Mouse (Mus musculus): ENCODE results near the gene Cop1.

The Cop1 gene

DNA sequence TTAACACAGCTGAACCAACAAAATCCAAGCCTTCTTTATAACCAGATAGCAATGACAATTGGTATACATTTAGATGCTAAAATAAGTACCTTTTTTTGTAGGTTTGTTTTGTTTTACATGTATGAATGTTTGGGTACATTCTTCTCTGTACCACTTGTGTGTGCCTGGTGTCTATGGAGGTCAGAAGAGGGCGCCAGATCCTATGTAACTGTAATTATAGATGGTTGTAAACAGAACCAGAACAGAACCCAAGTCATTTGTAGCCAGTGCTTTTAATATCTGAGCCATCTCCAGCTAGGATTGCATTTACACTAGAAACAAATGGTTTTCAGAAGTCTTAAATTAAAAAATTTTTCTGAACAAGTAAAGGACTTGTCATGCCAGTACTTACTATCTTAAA is 54.7 kb downstream of the Cop1 start:
- DNase-seq (ENCODE audit: extremely low read depth, low read depth) = no peak

DNA sequence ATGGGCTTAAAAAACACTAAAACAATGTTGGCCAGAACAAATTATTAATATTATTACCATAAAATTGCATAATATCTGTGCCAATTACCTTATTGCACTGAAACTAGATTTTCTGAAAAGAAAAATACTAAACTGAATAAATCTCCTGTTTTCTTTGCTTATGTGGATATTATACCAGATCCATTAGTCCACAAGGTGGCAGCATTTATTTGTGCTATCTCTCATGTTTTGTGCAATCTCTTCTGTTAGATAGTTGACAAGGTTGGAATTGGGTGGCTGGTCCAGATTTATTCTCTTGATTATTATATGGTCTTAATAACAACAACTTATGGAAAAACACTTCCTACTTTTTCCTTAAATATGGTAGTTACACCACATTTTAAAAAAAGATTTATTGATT is 58.1 kb downstream of the Cop1 start:
- peak; percentile 8 for DNase-seq (ENCODE audit: extremely low read depth, low read depth)

DNA sequence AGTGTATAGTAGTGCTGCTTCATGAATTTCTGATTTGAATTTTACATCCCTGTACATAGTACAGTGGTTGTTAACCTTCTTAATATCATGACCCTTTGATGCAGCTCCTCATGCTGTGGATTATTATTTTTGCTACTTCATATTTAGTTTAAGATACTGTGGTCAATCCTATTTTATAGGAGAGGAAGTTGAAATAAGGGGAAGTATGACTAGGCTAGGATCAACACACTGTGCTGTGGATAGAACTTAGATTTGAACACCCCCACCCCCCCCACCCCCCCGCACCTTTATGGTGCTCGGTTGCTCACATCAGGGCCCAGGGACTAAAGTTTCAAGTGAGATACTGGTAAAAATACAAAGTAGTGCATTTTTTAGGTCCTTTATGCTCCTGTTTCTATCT is 58.7 kb downstream of the Cop1 start:
- DNase-seq (ENCODE audit: extremely low read depth, low read depth) = peak; percentile 11

DNA sequence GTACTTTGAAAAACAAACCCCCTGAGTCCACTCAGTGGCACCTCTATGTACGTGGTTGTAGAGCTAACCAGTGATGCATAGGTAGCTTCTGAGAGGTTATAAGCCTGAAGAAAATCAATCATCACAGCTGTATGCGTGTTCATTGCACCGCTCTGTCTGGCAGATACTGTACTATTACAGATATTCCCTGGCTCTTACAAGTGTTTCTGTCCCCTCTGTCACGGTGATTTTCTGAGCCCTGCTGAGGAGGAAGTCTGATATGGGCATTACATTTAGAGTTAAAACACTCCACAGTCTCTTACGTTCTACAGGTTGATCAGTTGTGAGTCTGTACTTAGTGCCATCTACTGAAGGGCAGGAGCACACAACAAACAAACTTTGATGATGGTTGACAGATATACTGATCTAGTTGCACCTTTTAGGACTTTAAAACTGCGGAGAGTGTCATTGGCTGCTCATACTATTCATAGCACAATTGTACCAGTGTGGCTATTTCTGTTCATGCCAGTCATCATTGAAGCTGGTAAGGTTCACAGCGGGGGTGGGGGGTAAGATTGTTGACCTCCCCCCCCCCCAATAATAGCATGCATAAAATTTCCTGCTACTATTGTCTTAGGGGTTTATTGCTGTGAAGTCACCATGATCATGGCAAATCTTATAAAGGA is 69.4 kb downstream of the Cop1 start:
- DNase-seq (ENCODE audit: extremely low read depth, low read depth) = no peak

DNA sequence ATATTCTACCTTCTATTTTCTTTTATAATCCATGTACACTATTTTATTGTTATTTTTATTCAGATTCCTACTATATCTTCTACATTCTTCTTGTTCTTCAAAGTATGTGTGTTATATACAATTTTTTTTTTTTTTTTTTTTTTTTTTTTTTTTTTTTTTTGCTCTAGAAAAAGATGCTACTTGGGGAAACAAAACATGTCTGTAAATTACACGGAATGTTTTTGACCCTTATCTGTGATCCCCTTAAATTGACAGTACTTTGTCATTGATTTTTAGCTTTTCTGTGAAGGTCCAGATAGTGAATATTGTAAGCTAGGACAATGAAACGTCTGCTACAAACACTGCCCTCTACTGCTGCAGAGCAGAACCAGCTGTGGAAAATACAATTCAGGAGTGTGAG is 81.5 kb downstream of the Cop1 start:
- no peak for DNase-seq (ENCODE audit: extremely low read depth, low read depth)

DNA sequence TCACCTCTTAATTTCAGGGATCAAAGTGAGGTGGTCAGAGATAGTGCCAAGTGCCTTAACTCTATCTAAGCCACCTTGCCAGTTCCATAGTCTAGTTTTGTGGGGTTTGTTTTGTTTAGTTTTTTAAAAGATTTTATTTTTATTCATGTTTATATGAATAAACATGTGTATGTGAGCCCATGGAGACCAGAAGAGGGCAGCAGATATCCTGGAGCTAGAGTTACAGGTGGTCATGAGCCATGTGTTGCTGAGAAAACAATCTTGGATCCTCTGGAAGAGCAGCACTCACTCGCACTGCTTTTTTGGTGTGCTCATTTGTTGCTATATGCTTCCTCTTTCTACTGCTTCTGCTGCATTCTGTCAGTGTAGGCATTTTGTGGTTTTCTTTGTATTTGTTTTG is 90.5 kb downstream of the Cop1 start:
- no peak for DNase-seq (ENCODE audit: extremely low read depth, low read depth)

DNA sequence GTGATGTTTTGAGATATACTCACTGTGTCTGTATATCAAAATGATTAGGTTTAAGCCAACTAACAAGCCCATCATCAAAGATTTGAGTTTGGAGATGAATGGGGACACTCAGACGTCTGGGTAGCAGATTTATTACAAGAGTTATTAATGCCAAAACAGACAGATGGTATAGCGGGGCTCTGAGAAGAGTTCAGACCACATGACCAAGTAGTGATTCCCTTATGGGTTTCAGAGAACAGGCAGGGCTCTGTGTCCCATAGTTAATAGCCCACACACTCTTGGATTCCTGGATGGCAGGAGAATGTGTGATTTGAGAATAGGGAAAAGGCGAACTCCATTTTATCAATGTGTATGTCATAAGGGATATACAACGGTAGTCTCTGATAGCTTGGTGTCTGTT is 98.9 kb downstream of the Cop1 start:
- DNase-seq (ENCODE audit: extremely low read depth, low read depth) = no peak

DNA sequence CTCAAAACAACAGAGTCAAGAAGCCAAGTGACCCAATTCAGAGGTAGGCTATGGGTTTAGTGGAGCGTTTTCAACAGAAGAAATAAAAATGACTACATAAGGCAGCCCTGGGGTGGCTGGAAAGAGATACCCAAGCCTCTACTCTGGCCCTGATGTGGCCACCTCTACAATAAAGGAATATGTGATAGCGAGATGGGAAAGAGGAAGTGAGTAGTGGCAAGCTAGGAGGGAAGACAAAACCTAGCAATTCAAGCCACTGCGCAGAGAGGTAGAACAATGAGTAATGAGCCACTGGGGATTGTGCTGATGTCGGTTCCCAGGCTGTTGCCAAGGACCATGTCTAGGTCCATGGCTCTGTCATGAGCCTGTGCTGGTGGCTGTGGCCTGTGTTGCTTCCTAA is 102.0 kb downstream of the Cop1 start:
- DNase-seq (ENCODE audit: extremely low read depth, low read depth) = peak; percentile 55

DNA sequence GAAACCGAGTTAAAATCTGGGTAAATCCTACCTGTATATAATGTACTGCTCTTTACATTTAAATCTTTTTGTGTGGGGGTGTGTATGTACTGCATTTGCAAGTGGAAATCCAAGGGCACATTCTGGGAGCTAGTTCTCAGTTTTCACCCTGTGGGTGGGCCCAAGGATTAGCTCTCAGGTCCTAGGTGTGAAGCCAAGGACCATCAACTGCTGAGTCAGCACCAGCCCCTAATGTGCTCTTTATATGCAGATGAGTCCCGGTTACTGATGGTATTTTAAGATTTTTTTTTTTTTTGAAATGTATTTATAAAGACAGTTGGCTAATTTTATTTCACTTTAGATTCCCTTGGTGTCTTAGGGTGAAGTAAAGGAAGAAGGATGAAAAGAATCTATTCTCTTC is 110.2 kb downstream of the Cop1 start:
- no peak for DNase-seq (ENCODE audit: extremely low read depth, low read depth)

DNA sequence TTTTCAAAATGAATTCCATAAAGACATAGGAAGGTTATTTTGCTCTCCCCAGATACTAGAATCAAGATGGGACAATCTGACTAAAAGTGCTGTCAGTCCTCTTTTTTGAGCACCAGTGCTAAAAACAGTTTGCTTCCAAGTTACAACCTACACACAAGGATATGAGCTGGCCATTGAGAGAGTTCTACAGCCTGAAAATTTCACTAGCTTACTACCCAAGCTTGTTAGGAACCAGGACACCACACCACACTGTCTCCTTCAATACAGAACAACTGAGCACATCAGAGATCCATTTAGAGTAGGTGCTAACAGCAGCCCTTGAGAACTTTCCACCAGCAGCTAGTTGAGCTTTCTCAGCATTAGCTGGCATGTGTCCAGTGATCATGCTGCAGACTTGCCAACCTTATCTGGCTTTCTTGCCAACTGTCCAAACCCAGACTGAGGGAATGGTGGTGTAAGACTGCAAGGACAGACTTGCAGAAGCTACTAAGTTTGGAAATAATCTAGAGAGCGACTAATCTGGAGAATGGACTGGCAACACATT is 123.0 kb downstream of the Cop1 start:
- DNase-seq (ENCODE audit: extremely low read depth, low read depth) = no peak

DNA sequence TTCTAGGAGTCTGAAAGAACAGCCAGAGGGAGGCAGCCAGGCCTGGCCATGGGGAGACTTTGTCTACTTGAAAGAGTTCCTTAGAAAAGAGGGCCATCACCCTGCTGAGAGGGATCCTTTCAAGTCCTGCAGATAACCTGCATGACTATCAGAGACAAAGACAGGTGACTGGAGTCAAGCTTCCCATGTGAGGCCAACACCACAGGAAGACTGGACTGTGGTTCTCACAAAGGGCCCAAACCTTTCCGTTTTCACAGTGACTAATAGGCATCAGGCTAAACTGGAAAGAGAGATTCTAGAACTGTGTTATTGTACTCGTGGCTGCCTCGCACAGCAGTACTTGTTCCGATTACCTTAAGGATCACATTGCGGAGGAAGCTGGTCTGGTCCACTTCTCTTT is 126.6 kb downstream of the Cop1 start:
- DNase-seq (ENCODE audit: extremely low read depth, low read depth) = no peak

DNA sequence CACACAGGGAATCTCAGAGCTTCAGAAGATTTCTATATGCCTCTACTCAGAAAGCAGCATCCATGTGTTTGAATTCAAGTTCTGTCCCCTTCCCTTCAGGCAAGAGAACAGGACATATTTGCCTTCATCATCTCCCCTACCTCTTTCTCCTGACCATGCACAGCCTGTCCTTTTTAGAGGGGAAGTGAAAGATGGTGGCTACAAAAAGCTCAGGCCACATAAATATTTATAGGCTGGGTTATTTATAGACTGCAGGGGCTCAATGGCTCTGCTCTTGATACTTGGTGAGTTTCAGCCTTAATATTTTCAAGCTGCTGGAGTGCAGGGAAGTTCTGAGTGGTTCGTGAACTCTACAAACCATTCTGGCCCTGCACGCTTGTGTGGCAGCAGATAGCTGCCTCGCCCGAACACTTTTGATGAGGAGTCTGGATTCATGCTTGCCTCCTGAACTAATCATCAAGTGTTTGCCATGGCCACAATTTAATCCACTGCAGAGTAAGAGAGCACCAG is 139.8 kb downstream of the Cop1 start:
- DNase-seq (ENCODE audit: extremely low read depth, low read depth) = no peak

DNA sequence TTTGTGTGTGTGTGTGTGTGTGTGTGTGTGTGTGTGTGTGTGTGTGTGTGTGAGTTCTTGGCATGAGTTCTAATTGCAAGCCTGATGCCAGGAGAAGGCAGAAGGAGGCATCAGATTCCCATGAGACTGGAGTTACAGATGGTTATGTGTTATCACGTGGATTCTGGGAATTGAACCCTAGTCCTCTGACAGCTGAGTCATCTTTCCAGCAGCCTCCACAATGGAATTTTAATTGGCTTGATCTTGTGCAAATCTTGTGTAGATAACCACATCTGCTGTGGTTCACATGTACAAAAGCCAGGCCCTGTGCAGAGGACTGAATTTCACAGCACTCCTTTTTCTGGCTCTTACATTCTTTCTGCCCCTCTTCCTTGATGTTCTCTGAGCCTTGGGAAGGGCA is 150.1 kb downstream of the Cop1 start:
- no peak for DNase-seq (ENCODE audit: extremely low read depth, low read depth)

DNA sequence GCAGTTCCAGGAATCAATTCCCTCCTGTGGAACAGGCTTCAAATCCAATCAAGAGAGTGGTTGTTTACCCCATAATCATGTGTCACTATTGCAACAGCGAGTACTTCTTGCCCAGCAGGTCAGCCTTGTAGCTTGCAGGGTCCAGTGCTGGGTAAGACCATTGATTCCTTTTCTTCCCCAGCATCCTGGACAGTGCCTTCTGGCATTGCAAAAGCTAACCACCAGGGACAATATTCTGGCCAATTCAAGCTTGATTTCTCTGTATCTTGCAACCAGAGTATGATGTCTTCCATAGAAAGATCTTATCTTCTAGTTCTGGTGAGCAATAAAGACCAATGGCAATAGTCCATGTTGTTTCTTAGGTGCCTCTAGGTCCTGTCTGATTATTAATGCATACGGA is 150.8 kb downstream of the Cop1 start:
- DNase-seq (ENCODE audit: extremely low read depth, low read depth) = no peak

DNA sequence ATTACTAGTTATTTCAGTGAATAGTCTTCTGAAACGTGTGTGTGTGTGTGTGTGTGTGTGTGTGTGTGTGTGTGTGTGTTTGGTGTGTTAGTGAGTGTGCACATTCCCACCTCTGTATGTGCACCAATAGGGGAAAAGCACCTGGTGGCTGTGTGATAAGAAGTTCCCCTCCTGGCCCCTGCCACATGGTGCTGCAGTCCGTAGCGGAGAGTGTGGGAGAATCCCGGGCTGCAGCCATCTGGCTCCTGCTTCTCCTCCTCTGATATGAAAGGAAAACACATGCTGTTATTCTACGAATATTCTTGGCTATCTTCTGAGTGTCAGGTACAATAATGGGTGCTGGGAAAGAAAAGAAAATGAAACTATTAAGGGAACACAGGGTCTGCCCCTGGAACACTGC is 154.3 kb downstream of the Cop1 start:
- DNase-seq (ENCODE audit: extremely low read depth, low read depth) = no peak

DNA sequence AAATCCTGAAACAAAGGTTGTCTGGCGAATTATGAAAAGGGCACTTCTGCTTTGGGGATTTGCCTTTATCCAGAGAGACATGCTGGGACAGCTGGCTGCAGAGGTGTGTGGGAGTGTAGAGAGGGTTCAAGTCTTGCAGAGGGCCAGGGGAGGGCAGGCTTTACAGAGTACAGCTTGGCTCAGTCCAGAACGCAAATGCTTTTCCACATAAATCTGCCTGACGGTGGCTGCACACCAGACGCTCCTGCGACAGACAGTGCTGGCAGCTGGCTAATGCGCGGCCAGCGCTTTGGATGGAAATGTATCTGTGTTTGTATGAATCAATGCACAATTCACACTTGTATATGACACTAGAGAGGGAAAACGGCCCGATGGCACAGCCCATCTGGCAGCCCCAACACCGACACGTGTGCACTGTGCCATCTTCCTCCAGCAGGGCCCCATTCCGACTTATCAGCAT is 156.5 kb downstream of the Cop1 start:
- no peak for DNase-seq (ENCODE audit: extremely low read depth, low read depth)

DNA sequence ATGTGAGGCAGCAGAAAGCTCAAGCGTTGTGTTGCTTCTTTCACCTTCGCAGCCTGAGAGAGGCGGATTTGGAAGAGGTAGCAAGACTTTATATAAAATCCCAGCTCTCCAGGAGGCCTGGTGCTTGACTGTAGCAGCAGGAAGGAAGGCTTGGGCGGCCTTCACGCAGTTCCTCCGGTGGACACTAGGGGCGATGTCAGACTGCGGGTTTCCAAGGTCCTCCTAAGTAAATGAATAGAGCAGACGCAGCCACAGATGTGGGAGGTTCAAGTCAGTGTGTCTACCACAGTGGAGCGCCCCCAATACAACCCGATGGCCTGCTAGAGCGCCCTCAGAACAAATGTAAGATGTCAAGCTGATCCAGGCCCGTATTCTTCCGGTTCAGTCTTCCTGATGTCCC is 157.9 kb downstream of the Cop1 start:
- no peak for DNase-seq (ENCODE audit: extremely low read depth, low read depth)

DNA sequence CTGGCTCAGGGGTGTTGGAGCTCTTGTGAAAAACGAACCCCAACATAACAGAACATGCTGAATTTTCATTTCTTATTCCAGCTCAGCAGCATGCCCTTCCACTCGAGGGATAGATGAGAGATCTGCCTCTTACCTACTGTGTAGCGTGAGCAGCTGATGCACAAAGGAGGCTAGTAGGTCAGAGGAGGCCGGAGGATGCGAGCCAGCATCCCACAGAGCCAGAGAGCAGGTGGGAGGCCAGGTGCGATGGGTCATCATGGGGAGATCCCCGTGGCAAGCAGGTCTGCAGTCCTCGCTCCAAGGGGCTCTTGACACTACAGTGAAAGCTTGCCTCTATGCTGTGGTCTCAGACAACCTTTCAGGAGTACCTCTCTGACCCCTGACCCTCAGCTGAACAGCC is 160.5 kb downstream of the Cop1 start:
- DNase-seq (ENCODE audit: extremely low read depth, low read depth) = no peak

DNA sequence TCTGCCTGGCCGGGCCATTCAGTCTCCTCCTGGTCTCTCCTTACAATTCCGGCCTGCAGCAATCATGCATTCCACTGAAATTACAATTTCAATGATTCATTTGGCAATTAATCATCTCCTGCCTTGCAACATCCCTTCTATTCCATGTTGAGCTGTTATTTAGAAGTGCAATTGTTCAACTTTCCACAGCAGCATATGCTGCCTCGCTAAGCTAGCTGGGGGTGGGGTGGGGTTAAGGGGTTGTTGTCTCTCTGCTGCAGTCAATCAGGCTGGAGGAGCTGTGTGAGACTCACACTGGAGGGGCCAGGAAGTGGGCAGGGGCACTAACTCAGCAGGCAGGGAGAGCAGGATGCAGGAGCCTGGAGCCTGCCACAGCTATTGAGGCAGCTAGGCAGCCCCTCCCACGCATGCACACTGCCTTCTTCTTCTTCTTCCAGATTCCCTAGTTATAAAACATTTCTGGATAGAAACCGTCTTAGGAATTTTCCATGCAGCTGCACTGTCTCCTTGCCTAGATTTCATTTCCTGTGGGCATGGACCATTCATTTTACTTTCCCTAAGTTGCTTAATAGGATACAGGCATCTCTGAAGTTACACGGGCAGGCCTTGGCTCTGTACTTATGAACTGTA is 161.1 kb downstream of the Cop1 start:
- no peak for DNase-seq (ENCODE audit: extremely low read depth, low read depth)

DNA sequence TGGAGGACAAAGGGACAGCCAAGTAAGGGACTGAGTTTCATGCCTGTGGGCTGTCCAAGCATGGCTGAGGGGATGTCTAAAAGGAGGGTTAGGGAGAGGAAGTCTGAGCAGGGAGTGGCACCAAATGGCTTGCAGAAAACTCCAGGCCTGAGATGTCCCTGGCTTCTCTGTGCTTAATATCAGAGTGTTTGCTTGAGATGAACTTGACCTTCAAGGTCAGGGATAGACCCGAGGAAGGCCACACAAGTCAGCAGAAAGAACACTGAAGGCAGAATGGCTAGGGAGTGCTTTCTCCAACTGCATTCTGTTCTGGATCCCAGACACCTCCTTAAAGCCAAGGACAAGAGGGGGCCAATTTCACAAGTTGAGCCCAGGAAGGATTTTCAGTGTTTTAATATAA is 161.8 kb downstream of the Cop1 start:
- DNase-seq (ENCODE audit: extremely low read depth, low read depth) = no peak

DNA sequence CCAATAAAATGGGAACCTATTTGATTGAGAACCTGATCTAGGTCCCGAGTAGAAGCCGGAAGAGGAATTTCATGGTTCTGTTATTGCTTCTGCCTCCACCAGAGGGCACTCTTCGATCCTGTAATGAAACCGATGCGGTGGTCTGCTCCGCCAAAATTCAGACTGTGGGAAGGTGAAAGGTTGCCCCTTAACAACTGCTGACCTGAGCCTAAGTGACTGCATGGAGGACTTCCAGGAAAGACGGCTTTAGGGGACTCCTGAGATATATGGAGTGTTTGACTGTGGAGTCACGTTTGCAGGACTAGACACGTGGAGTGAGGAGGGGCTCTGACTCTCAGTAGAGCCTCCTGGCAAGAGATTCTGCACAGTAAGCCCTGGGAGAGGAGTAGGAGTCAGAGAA is 164.4 kb downstream of the Cop1 start:
- no peak for DNase-seq (ENCODE audit: extremely low read depth, low read depth)
